Mouse (Mus musculus) left cerebral cortex, adult 18-20 months (tissue): ENCODE results near the gene Robo3. TPM values are rescaled to one million over a fixed set of nuclear protein-coding genes. Genes with fewer than 3 reads are reported as not detected.

ENCODE experiments used
- DNase-seq, 2 experiments: peaks; one replicate each; pipeline ENCODE4 v3.0.0; 2021 to 2022; ENCODE audit warnings: low spot score in 2 of 2, mixed read lengths in 1 of 2
- long read RNA-seq, 2 experiments: library from polyadenylated mRNA; stranded (forward); transcript quantifications; one replicate each; pipeline ENCODE4 v2.0.0; 2021
- total RNA-seq, 2 experiments: library from RNA; stranded (reverse); gene quantifications; 2 replicates each; pipeline ENCODE4 v1.2.3; 2021

Gene Robo3
- total RNA-seq, result 10 to 100 TPM; 12.7 to 21.8 TPM
- long read RNA-seq, experiment 1, partial matches to known transcripts, result 10 of 15 reads
- long read RNA-seq, experiment 1, other reads (novel, unspliced or antisense), result 5 of 15 reads
- long read RNA-seq, experiment 2, partial matches to known transcripts, result 9 of 14 reads
- long read RNA-seq, experiment 2, other reads (novel, unspliced or antisense), result 5 of 14 reads

- DNase-seq, result no peak
Measured at GRCm38 (mm10) chr9:37432720-37433421, at the start of gene Robo3. Robo3 (minus strand) TSS chr9:37433246.

GRCm38 (mm10) chr9:37474923-37475322 lies 41.9 kb upstream of the Robo3 start:
- peak; percentile 35 to 43 for DNase-seq

- DNase-seq, result no peak
Measured at GRCm38 (mm10) chr9:37473611-37474125, 40.6 kb upstream of the Robo3 start.

GRCm38 (mm10) chr9:37462764-37463163 lies 29.7 kb upstream of the Robo3 start:
- DNase-seq, result peak; percentile 47 to 50

GRCm38 (mm10) chr9:37461571-37461970 lies 28.5 kb upstream of the Robo3 start:
- DNase-seq, result no peak

- DNase-seq, result no peak
Measured at GRCm38 (mm10) chr9:37460961-37461340, 27.9 kb upstream of the Robo3 start.

GRCm38 (mm10) chr9:37460043-37460960 lies 27.3 kb upstream of the Robo3 start:
- peak; percentile 50 to 73 for DNase-seq

GRCm38 (mm10) chr9:37459665-37460042 lies 26.6 kb upstream of the Robo3 start:
- DNase-seq, result no peak

GRCm38 (mm10) chr9:37457151-37457550 lies 24.1 kb upstream of the Robo3 start:
- no peak for DNase-seq

GRCm38 (mm10) chr9:37456481-37456910 lies 23.4 kb upstream of the Robo3 start:
- peak; percentile 26 to 51 for DNase-seq

GRCm38 (mm10) chr9:37455868-37456267 lies 22.8 kb upstream of the Robo3 start:
- DNase-seq, result no peak

GRCm38 (mm10) chr9:37454991-37455390 lies 21.9 kb upstream of the Robo3 start:
- no peak for DNase-seq

GRCm38 (mm10) chr9:37454011-37454492 lies 21.0 kb upstream of the Robo3 start:
- DNase-seq, result no peak

GRCm38 (mm10) chr9:37453328-37453727 lies 20.3 kb upstream of the Robo3 start:
- no peak for DNase-seq

GRCm38 (mm10) chr9:37452401-37452800 lies 19.4 kb upstream of the Robo3 start:
- no peak for DNase-seq

GRCm38 (mm10) chr9:37437772-37438735 lies 5.0 kb upstream of the Robo3 start:
- peak in 1 of 2 experiments; percentile 39 for DNase-seq

- DNase-seq, result no peak
Measured at GRCm38 (mm10) chr9:37435616-37436015, 2.6 kb upstream of the Robo3 start.

- no peak for DNase-seq
Measured at GRCm38 (mm10) chr9:37434932-37435331, 1.9 kb upstream of the Robo3 start.

GRCm38 (mm10) chr9:37433823-37434560 lies 946 bp upstream of the Robo3 start:
- DNase-seq, result no peak
